Mouse (Mus musculus): ENCODE data around the gene Slc9a8.
A peak's percentile ranks its signal among the peaks of the same experiment; 100 is the strongest.

Slc9a8 gene

DNA sequence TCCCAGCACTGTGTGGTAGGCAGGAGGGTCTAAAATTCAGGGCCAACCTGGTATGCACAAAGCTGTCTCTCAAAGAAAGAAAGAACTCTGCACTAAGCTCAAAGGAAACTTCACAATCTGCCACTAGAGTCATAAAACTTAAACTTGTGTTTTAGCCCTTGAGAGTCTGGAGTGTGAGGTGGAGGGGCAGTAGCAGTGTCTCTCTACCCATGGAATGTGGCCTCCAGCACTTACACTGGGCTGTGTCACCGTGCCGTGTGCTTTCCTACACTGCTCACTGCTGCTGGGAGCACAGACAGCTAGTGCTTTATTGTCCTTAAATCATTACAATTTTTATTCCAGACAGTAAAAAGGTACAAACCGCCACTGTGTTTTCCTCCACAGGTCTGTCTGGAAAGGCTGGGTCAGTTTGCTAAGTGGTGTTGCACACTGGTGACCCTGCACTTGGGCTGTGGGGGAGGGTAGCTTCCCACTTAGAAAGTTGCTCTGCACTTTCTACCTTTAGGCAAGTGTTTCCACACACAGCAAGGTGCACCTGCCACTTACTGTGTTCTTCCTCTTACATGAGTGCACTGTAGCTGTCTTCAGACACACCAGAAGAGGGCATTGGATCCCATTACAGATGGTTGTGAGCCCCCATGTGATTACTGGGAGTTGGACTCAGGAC is 86.3 kb downstream of the Slc9a8 start:
- DNase-seq (ENCODE audit: low spot score), result no peak

DNA sequence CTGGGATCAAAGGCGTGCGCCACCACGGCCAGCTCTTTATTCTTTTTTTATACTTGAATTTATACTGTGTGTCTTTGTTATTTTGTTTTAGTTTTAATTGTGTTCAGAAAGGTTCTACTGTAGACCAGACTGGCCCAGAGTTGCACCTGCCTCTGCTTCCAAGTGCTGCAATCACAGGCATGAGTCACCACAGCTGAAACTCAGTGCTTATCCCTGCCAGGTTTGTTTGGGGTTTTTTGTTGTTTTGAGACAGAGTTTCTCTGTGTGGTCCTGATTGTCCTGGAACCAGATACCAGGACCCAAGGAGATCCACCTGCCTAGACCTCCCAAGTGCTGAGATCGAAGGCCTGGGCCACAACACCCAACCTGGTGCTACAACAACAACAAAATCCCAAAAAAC is 87.1 kb downstream of the Slc9a8 start:
- DNase-seq (ENCODE audit: low spot score), result no peak

DNA sequence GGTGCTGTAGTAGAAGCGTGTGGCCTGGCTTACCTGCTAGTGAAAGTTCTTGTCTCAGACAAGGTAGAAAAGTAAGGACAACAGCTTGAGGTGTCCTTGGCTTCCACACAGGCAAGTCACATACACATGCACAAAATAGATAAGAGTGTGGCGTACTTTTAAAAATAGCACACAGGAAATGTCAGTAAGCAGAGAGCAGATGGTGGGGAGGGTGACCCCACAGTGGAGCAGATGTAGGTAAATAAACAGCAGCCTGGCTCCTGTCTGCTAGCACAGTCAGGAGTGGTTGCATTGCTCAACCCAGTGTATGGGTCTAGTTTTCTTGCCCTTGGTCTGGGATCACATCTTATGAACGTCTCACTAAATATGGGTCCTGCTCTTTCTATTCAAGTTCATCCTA is 89.0 kb downstream of the Slc9a8 start:
- no peak for DNase-seq (ENCODE audit: low spot score)

DNA sequence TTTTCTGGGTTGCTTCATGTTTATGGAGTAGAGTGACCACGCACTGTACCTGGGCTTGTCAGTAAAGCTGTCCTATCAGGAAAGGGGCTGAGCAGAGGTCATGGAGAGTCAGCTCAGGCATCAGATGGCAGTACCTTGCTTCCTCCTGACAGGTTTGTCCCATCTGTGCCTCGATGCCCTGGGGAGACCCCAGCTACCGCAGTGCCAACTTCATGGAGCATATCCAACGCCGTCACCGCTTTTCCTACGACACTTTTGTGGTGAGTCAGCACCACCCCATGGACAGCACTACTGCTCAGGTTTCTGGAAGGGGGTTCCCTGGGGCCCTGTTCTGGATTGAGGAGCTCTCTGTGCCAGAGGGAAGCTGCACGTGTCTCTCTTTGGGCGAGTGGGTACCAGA is 90.9 kb downstream of the Slc9a8 start:
- no peak for DNase-seq (ENCODE audit: low spot score)

DNA sequence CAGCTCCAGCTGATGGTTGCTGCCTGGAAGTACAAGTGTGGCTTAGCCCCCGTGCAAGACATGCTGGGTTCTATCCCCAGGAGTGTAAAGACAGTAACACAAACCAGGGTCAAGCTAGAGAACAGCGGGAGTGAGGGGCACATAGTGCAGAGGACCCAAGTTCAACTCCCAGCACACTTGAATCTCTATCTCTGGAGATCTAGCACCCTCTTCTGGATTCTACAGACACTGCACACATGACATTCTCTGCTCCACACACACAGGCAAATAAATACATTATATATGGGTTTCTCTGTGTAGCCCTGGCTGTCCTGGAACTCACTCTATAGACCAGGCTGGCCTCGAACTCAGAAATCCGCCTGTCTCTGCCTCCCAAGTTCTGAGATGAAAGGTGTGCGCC is 91.5 kb downstream of the Slc9a8 start:
- peak; percentile 29 for DNase-seq (ENCODE audit: low spot score)

DNA sequence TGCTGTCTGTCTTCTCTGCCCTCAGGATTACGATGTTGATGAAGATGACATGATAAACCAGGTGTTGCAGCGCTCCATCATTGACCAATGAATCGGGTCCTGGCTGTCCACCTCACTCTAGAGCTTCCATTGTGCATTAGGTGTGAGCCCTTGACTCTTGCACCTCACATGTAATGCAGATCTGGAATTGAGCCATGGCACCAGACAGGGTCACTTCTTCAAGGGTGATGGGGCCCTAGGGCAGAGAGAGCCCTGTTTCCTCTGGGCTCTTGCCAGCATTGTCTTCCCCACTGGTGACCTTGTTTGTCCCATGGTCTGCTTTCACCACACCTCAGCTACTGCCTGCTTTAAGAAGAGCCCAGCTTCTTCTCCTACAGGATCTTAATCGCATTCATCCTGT is 93.1 kb downstream of the Slc9a8 start:
- DNase-seq (ENCODE audit: low spot score), result no peak

DNA sequence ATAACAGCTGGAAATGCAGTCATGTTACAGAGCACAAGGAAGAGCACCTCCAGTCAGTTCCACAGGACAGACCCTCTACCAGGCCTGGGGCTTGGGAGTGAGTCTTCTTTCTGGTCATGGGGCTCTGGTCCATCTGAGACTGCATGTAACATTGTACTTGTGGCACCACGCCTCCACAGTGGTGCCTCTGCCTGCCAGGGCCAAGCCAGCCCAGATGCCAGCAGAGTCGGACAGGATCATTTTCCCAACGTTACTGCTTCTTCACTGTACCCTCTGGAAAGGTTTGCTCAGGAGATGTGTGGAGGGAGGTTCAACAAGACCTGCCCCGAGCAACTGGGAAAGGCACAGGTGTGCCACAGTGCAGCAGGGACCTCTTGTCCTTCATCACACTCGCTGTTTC is 94.2 kb downstream of the Slc9a8 start:
- no peak for DNase-seq (ENCODE audit: low spot score)

DNA sequence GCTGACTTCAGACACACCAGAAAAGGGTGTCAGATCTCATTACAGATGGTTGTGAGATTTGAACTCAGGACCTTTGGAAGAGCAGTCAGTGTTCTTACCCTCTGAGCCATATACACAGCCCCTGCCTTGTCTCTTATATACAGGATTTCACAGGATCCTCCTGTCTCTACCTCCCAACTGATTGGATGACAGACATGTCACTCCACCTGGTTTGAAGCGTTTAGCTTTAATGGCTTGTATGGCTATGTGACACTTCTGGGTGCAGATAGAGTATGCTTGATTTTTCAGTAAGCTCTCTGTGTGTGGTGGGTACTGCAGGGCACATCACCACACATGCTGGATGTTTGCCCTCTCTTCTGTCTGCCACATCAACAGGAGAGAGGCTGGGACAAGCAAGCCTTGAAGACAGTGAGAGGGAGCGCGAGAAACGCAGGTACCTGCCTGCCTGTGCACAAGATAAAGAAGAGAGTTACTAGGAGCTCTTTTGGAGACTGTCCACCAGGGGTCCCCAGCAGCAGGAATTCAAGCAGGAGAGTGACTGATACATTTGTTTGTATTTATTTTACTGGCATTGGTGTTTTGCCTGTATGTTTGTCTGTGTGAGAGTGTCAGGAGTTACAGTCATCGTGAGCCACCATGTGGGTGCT is 98.2 kb downstream of the Slc9a8 start:
- no peak for DNase-seq (ENCODE audit: low spot score)

Measured in adipocyte (in vitro differentiated cells).